Mouse (Mus musculus) gastrocnemius, postnatal 4 days (tissue): ENCODE data around the gene B830017H08Rik. TPM values are rescaled to one million over a fixed set of nuclear protein-coding genes. Genes with fewer than 3 reads are reported as not detected.
A peak's percentile ranks its signal among the peaks of the same experiment; 100 is the strongest.

Experiments
- DNase-seq, 2 experiments: peaks; one replicate each; pipeline ENCODE4 v3.0.0; 2021 to 2022; ENCODE audit warnings: low spot score in 2 of 2, mixed read lengths in 2 of 2
- total RNA-seq, 2 experiments: library from RNA; stranded (reverse); gene quantifications; 2 replicates each; pipeline ENCODE4 v1.2.3; 2021

The B830017H08Rik gene
- total RNA-seq, 2 experiments from 2014 or later, result 0.25 TPM; not detected in 1

DNA sequence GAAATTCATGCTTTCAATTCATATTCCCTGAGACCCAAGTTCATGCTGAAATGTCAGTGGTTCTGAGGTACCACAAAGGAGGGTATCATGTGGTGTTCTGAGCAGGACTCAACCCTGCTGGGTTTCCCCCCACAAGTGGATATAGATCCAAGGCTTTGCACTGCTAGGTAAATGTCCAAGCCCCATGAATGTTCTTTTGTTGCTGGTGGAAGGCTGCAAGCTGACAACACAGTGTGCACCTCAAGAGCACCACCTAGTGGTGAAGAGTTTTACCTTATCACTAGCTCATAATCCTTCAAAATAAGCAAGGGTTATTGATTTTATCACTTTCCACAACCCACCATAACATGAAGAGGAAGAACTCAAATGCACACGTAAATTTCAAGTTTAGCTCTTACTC lies 16.0 kb downstream of the B830017H08Rik start:
- no peak for DNase-seq

DNA sequence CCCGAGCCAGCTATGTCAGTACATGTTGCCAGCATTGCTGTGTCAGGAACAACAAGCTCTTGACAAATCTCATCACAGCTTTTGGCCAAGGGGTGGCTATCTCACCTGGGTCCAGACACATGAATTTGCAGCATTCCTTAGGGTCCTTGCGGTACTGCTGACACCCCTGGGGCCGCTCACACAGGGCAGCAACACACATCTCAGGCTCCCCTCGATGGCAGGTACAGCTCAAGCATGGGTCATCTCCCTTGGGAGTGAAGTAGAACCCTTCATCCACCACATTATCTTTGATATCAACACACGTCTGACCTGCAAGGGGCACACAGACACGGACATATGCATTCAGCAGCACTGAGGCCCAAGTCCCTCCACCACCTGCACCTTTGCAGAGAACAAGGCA lies 16.6 kb downstream of the B830017H08Rik start:
- DNase-seq, result no peak

DNA sequence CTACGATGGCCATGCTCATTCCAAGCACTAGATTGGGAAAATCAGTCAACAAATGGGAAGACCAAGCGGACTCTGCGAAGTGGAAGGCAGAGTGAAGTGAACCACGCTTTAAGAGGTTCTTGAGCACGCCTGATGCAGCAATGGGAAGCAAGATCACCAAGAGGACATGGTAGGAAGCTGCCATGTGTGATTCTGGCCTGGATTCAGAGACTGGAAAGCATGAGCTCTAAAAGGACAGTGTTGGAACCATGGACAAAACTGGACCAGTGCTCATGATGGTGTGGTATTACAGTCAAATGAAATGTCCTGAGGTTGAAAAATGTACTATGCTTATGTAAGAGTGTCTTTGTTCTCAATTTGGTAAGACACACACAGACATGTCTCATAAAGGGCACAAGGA lies 18.4 kb downstream of the B830017H08Rik start:
- no peak for DNase-seq

DNA sequence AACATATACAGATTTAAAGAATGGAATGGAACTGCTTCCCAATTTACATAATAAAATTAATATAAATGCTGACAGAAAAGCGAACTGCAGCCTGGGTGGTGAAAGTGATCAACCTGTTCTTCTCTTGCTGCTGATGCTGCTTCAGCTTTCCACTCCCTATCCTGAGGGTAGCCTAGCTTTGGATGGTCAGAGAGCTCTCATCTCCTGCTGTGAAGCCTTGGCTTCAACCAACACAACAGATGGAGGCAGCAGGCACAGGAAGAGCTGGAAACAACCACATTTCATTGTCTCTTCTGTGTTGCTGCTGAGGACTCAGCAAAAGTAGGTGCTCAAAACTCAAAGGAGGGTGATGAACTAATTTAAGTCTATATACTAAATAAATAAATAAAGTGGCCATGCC lies 18.9 kb downstream of the B830017H08Rik start:
- DNase-seq, result no peak

DNA sequence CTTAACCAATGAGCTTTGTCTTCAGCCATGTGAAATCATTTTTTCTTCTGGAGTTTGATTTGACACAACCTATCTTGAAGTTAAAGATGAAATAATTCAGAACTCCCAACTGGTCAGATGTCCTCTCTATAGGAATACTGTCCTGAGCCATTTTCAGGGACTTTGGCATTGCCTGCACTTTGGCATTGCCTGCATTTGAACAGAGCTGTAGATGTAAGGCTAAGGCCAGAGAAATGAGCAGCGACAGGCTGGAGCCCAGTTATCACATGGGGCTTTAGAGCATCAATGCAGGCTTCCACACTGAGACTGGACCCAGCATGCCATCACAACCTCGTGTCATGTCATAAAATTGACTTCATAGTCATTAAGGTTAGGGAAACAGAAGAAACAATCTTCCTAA lies 20.3 kb downstream of the B830017H08Rik start:
- no peak for DNase-seq

DNA sequence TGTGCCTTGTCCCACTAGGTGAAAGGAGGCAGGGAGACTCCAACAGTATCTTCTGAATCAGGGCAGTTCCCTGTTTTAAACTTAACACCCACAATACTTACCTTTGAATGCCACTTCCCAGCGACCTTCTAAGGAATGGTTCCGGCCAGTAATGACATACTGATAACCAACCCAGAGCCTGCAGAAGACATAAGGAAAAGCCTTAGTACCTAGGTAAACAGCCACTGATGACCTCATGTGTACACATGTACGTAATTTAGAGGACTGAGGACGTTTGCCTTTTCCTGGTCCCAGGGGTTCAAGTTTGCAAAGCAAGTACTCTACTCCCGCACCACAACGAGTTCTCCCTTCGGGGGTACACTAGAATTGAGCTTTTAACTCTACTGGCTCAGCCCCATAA lies 24.2 kb downstream of the B830017H08Rik start:
- DNase-seq, result no peak

DNA sequence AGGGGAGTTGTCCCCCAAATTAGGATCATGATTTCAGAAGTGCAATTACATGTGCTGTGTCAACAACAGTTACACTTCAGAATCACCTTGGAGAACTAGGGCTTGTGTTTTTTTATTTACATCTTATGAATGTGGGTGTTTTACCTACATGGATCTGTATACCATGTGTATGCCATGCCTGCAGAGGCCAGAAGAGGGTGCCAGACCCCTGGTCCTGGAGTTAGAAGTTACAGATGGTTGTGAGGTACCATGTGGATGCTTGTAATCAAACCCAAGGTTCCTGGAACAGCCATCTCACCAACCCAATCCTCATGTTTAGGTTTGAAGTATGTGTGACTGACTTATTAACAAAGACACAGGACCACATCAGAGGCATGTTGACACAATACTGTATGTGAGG lies 25.7 kb downstream of the B830017H08Rik start:
- no peak for DNase-seq

DNA sequence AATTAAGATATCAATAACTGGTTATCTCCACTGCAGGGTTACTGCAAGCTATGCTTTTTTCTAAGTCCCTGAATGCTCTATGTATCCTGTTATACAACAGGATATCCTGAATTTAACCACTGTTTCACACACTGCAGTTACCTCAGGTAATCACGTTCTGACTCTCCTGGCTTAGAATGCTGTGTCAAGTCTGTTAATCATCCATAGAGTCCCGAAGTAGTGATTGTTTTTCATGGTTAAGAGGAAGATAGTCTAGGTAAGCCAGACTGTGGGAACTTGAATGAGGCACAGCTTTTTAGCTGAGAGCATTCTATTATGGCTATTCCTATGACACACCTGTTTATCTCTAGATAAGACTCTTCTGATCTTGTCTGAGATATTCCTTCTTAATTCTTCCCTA lies 32.4 kb downstream of the B830017H08Rik start:
- DNase-seq, result no peak

DNA sequence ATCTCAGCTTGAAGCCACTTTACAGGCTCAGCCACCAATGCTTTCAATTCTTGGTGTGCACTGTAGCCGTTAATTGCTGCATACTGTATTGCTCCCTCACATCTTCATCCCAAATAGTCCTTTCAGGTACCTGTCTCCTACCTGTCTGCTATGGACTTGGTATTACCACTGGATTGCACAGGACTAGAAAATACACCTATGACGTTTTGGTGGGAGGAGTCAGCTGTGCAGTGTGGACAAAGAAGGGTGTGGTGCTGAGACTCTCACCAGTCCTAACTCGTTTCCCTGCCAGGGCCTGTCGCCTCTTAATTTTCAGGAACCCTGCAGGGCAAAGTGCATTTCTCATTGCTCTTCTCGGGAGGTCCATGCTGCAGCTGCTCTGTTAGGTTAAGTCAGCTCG lies 32.8 kb downstream of the B830017H08Rik start:
- DNase-seq, result no peak

DNA sequence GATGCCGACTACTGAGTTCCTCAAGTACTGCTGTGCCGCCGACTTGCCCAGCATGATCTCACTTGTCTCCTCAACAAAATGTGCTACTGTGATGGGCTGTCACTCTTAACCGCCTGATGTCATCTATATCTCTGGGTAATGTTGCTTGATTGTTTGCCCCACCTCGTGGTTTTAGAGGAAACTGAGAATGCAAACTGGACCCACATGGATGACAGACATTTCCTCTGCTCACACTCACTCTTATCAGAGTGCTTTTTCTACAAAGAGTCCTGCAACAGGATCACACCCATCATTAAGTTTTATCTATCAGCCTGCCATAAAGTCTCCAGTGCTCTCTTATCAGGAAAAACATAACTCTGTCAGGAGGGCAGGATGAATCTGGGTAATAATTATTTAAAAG lies 38.3 kb downstream of the B830017H08Rik start:
- no peak for DNase-seq

DNA sequence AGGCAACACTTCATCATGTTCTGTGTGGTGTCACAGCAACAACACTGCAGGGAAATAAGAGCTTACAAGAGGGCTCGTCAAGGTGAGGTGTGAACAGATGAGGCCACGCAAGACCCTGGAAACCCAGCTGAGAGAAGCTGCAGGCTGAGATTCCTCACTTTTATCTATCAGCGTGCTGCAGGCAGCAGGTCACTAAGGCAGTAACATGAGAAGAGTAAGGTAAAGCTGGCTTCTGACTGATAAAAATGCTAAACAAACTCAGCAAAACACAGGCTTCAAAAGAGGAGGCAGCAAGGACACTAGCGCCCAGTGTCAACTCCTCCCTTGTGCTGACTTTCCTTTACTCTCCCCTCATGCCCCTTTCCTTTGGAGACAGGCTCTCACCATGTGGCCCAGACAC lies 40.1 kb downstream of the B830017H08Rik start:
- no peak for DNase-seq

DNA sequence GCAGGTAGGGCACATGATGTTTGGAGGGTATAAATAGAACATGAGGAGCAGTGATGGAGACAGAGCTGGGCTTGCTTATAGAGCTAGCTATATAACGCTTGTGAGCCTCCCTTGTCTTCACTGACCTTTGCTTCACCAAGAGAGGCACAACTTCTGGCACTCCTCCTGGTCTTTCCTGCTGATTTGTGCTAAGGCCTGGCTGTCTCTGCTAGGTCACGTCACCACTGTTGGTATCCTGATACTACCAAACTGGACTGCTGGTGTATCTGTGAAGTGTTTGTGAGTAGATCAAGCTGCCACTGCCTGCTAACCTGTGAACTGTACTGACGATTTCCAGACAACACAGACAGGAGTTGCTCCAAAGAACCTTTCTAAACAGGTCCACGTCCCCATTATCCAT lies 42.3 kb downstream of the B830017H08Rik start:
- DNase-seq, result no peak

DNA sequence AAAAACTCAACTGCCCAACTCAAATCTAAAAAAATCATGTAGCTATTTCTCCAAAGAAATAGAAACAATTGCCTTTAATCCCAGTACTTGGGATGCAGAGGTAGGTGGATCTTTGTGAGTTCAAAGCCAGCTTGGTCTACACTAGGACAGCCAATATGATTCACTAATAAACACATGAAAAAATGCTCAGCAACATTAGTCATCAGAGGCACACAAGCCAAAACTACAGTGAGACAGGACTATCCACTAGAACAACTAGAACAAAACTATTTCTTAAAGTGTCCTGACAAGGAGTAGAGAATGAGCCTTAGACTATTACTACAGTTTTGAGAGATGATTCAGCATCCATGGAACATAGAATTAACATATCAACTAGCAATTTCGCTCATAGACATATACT lies 43.2 kb downstream of the B830017H08Rik start:
- DNase-seq, result no peak

DNA sequence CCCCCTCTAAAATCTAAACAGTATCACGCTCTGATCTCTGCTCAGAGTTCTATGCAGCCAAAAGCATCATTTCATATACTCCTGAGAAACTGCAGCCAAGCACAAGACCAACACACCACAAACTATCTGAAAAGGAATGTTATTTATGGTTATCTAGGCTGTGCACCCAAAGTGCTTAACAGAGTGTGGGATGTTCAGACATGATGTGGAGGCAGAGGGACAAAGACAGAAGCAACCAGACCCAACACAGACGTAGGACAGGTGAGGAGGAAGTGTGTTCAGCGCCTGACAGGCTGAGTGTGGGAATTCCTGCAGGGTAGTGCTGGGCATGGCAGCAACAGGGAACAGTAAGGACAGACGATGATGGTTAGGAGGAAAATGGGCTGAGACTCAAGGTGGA lies 46.6 kb downstream of the B830017H08Rik start:
- no peak for DNase-seq

DNA sequence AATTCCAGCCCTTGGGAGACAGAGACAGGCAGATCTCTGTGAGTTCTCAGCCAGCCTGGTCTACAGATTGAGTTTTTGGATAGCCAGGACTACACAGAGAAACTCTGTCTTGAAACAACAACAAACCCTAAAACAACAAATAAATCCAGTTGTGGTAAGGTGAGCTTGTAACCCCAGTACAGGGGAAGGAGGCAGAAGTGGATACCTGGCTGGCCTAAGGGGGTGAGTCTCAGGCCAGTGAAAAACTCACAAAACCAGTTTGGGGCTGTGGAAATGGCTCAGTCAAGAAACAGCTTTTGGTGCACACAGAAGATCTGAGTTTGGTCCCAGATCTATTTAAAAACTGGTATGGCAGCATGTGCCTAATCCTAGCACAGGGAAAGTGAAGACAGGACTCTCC lies 49.3 kb downstream of the B830017H08Rik start:
- DNase-seq, result peak in 1 of 2 experiments; percentile 5

DNA sequence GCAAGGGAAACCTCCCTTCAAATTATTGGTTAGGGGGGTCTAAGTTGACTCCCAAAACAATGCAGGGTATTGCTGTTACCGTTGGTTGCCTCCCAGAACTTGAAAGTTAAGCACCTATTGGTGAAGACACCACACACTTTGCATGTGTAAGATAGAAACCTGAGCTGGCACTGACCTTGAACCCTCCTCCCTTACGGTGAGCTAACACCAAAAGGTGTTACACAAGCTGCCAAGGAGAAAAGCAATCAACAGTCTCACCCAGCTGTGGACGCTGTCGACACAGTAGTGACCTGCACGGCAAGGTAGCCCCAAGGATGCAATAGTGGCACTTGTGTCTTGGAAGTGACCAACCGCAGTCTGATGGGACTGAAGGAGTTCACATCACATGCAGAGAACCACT lies 51.2 kb downstream of the B830017H08Rik start:
- peak in 1 of 2 experiments; percentile 6 for DNase-seq

Other genes with a start within 250 kb of the B830017H08Rik start
- 1 to 10 TPM; 2.3 to 3.5 TPM for gene Slc7a4, start 249.9 kb upstream of the B830017H08Rik start, total RNA-seq
- 10 to 100 TPM; 23.5 to 23.9 TPM for gene Smpd4, start 213.8 kb upstream of the B830017H08Rik start, total RNA-seq
- 1 to 10 TPM; 2.7 to 2.8 TPM for gene Ccdc74a, start 186.7 kb upstream of the B830017H08Rik start, total RNA-seq
- 10 to 100 TPM; 36.9 to 46.9 TPM for gene Med15, start 100.2 kb upstream of the B830017H08Rik start, total RNA-seq
- gene Klhl22, start 73.5 kb upstream of the B830017H08Rik start, total RNA-seq, result 10 to 100 TPM; 56.9 to 60.4 TPM
- gene Scarf2, start 35.8 kb upstream of the B830017H08Rik start, total RNA-seq, result 10 to 100 TPM; 33.7 to 37.3 TPM
- under 1 TPM; 0.83 to 0.98 TPM for gene Car15, start 5.2 kb downstream of the B830017H08Rik start, total RNA-seq
- under 1 TPM; 0.29 to 0.36 TPM for gene Gm20518, start 58.5 kb downstream of the B830017H08Rik start, total RNA-seq
- gene Tssk1, start 61.1 kb downstream of the B830017H08Rik start, total RNA-seq, result under 1 TPM; 0.07 to 0.08 TPM
- 10 to 100 TPM; 52.3 to 54.2 TPM for gene Dgcr2, start 65.4 kb downstream of the B830017H08Rik start, total RNA-seq
- gene Tssk2, start 65.5 kb downstream of the B830017H08Rik start, total RNA-seq, result not detected
- 10 to 100 TPM; 16.2 to 20.2 TPM for gene Ess2, start 78.2 kb downstream of the B830017H08Rik start, total RNA-seq
- gene Gsc2, start 81.9 kb downstream of the B830017H08Rik start, total RNA-seq, result not detected
- 10 to 100 TPM; 14.1 to 16.2 TPM for gene Slc25a1, start 95.1 kb downstream of the B830017H08Rik start, total RNA-seq
- gene Vpreb2, start 147.3 kb downstream of the B830017H08Rik start, total RNA-seq, result not detected
- gene Dgcr6, start 219.7 kb downstream of the B830017H08Rik start, total RNA-seq, result 10 to 100 TPM; 35.3 to 35.4 TPM